Mouse (Mus musculus) stomach, postnatal 0 days (tissue): Measurements from ENCODE around the gene Il13. TPM values are rescaled to one million over a fixed set of nuclear protein-coding genes. Genes with fewer than 3 reads are reported as not detected.

Experiments
- ATAC-seq: fragments of 200-750 bp; cut with Nextera tagmentation; 2 replicates; pipeline ENCODE4 v1.8.0; 2017; ENCODE audit not compliant: low FRiP score, low TSS enrichment
- DNase-seq: peaks from one replicate; pipeline ENCODE4 v3.0.0-alpha.2; 2016; ENCODE audit warnings: low spot score
- H3K27ac ChIP-seq: fragments of 300-500 bp; sonication (generic); replicated peaks from 2 replicates; pipeline ENCODE4 v1.5.1; 2014; ENCODE audit warnings: mild to moderate bottlenecking, control low read depth
- H3K27me3 ChIP-seq: fragments of 300-500 bp; sonication (generic); 2 replicates; pipeline ENCODE4 v1.6.1; 2014; ENCODE audit warnings: low read length; ENCODE audit not compliant: control insufficient read depth, insufficient read depth
- H3K36me3 ChIP-seq: fragments of 300-500 bp; sonication (generic); 2 replicates; pipeline ENCODE4 v1.6.1; 2014; ENCODE audit warnings: low read length, mixed read lengths; ENCODE audit not compliant: control insufficient read depth, insufficient read depth
- H3K4me1 ChIP-seq: fragments of 300-500 bp; sonication (generic); replicated peaks from 2 replicates; pipeline ENCODE4 v1.6.1; 2014; ENCODE audit warnings: antibody characterized with exemption; ENCODE audit not compliant: control insufficient read depth, insufficient read depth
- H3K4me2 ChIP-seq: fragments of 300-500 bp; sonication (generic); replicated peaks from 2 replicates; pipeline ENCODE4 v1.6.1; 2014; ENCODE audit warnings: low read depth, mild to moderate bottlenecking, control low read depth, moderate library complexity
- H3K4me3 ChIP-seq: fragments of 300-500 bp; sonication (generic); 2 replicates; pipeline ENCODE4 v1.5.1; 2014; ENCODE audit warnings: low read depth, low read length, control low read depth
- H3K9ac ChIP-seq: fragments of 300-500 bp; sonication (generic); 2 replicates; pipeline ENCODE4 v1.6.1; 2014; ENCODE audit warnings: mild to moderate bottlenecking, low read length, control low read depth, mixed read lengths
- H3K9me3 ChIP-seq: fragments of 300-500 bp; sonication (generic); 2 replicates; pipeline ENCODE4 v1.6.1; 2016; ENCODE audit warnings: low read length; ENCODE audit not compliant: control insufficient read depth
- CTCF ChIP-seq: IDR thresholded peaks from 2 replicates; pipeline ENCODE4 v1.5.1; 2016; ENCODE audit warnings: antibody characterized with exemption, low read depth, mild to moderate bottlenecking, moderate library complexity
- EP300 ChIP-seq: optimal IDR thresholded peaks from 2 replicates; pipeline ENCODE3; 2016; ENCODE audit warnings: antibody characterized with exemption
- WGBS: fragments of 180-500 bp; shearing (Covaris S2); extraction: QIAGEN DNeasy Blood & Tissue Kit; methylation state at CpG from one replicate; pipeline ENCODE4 v1.1.7; 2014; 5-methylcytosine and 5-hydroxymethylcytosine counted together
- polyA plus RNA-seq: library from polyadenylated mRNA; unstranded; fragments of >200 nt; fragmentation: Nextera tagmentation; extraction: Ambion mirVana; gene quantifications from 2 replicates; pipeline ENCODE4 v1.2.1, GENCODE M21; 2015

Il13 gene
- polyA plus RNA-seq, 1 experiment from 2014 or later, result not detected

DNA sequence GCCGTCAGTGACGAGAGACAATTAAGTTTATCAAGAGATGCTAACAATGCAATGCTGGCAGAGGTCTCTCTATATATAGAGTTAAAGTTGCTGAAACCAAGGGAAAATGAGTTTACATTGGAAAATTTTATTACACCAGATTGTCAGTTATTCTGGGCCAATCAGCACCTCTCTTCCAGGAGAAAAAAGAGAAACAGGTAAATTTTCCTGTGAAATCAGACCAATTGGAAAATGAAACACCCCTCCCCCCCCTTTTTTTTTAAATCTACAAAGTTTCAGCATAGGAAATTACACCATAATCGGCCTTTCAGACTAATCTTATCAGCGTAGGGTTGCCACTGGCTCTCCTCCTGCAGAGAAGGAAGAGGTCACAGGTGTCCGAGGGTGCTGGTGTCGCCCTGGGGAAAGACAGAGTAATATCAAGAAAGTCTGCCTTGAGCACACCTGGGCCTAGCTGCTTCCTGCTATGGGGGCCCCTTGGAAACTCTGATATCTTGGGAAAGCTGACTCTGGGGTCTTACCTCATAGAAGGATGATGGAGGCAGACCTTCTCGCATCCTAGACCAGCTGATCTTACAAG, 15.8 kb downstream of the Il13 start, which contains the start of gene Il4:
Il4 (minus strand) TSS at position 51 of the 580 bp plus-strand sequence.
- Histone ChIP-seq H3K9ac (no peak within 1 kb of the TSS), H3K27ac (no peak within 1 kb of the TSS), H3K4me2 (no peak within 1 kb of the TSS), H3K9me3 (no peaks in the 10 kb centered on the region), H3K4me1 (no peaks in the 10 kb centered on the region), H3K36me3 (no peaks in the 10 kb centered on the region), H3K4me3 (no peak within 1 kb of the TSS), H3K27me3 (no peaks in the 10 kb centered on the region)
- no peak for ATAC-seq
- no peak for TF ChIP-seq EP300
- no peak for TF ChIP-seq CTCF
- WGBS, result 76% methylated on average over 7 of the region's 7 CpGs
- DNase-seq, result no peak

DNA sequence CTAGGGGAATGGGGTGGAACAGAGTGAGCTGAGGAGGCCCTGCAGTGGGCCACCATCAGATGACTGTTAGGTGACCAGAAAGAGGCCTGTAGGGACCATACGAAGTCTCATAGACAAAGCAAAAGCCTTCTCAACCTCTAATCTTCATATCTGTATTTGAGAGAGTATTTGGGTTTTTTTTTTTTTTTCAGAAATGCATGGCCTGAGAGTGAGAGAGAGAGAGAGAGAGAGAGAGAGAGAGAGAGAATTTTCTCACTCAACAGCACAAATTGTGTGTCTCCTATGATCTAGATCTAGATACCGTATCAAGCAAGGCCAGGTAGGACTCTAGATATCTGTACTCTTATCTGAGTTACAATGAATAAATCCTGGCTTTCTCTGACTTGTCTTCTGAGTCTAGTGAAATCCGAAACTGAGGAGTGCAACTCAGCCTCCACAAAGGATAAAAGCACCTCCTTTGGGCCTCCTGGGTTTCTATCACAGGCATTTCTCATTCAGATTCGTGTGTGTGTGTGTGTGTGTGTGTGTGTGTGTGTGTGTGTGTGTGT, 16.9 kb downstream of the Il13 start:
- no peaks in the 10 kb centered on the region for H3K4me1 ChIP-seq
- no peaks in the 10 kb centered on the region for H3K36me3 ChIP-seq
- ATAC-seq (no peak), DNase-seq (no peak)
- no peak overlapping the region for H3K4me2 ChIP-seq
- no peak overlapping the region for H3K27ac ChIP-seq
- H3K4me3 ChIP-seq, result no peak overlapping the region
- H3K9me3 ChIP-seq, result no peaks in the 10 kb centered on the region
- H3K27me3 ChIP-seq, result no peaks in the 10 kb centered on the region
- TF ChIP-seq CTCF (no peak), EP300 (no peak)
- WGBS, result 60% methylated on average over 4 of the region's 4 CpGs
- H3K9ac ChIP-seq, result no peak overlapping the region

DNA sequence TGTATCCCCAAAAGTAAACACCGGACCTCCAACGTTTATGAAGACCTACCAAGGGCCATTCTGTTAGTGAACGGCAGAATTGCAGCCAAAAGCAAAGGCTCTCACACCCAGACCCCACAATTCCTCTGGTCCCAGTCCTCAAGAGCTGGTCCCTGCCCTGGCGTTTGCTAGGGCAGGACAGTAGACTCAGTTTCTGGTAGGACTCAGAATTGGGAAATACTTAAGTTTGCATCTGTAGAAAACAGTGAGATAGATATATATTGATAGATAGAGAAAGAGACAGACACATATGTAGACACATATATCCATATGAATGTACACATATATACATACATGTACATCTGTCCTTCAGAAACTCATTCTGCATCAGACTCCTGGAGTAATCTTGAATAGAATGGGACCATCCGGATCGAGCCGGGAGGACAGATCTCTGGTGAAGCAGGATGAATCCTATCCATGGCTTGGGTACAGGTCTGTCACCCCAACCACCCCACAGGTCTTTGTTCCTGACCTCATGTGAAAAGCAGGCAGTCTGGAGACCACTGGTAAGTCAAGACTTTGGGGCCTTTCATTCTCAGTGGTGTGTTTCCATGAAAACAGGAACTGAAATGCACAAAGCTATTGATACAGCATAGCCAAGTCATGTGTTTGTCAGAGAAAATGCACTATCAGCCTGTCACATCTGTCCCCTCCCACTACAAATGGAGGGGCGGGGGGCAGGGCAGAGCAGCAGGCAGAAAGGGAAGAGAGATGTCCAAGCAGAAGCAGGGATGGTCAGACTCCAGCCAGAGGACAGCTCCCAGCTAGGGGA, 17.5 kb downstream of the Il13 start:
- H3K27me3 ChIP-seq, result no peaks in the 10 kb centered on the region
- H3K4me2 ChIP-seq, result no peak overlapping the region
- H3K9ac ChIP-seq, result no peak overlapping the region
- no peak overlapping the region for H3K4me3 ChIP-seq
- H3K9me3 ChIP-seq, result no peaks in the 10 kb centered on the region
- ATAC-seq (no peak), DNase-seq (no peak)
- H3K4me1 ChIP-seq, result no peaks in the 10 kb centered on the region
- no peak for TF ChIP-seq CTCF
- no peak for TF ChIP-seq EP300
- no peaks in the 10 kb centered on the region for H3K36me3 ChIP-seq
- no peak overlapping the region for H3K27ac ChIP-seq
- WGBS, result 62% methylated on average over 8 of the region's 8 CpGs

DNA sequence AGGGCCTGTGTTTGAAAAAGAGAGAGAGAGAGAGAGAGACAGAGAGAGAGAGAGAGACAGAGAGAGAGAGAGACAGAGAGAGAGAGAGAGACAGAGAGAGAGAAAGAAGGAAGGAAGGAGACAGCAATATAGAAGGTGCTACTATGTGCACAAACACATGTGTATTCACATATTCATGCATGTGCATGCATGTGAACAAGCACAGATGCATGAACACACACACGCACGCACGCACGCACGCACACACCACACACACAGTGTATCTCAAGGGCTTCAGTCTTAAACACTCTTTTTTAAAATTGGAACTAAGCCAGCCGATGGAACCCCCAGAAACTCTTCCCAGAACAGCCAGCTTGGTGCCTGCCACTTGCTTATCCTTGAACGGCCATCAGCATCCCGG, 18.9 kb downstream of the Il13 start:
- no peak overlapping the region for H3K9ac ChIP-seq
- H3K9me3 ChIP-seq, result no peaks in the 10 kb centered on the region
- no peak overlapping the region for H3K27ac ChIP-seq
- no peak overlapping the region for H3K4me2 ChIP-seq
- WGBS, result 94% methylated on average over 8 of the region's 8 CpGs
- ATAC-seq (no peak), DNase-seq (no peak)
- H3K4me1 ChIP-seq, result no peaks in the 10 kb centered on the region
- TF ChIP-seq EP300, result no peak
- no peak for TF ChIP-seq CTCF
- H3K36me3 ChIP-seq, result no peaks in the 10 kb centered on the region
- H3K27me3 ChIP-seq, result no peaks in the 10 kb centered on the region
- no peak overlapping the region for H3K4me3 ChIP-seq

DNA sequence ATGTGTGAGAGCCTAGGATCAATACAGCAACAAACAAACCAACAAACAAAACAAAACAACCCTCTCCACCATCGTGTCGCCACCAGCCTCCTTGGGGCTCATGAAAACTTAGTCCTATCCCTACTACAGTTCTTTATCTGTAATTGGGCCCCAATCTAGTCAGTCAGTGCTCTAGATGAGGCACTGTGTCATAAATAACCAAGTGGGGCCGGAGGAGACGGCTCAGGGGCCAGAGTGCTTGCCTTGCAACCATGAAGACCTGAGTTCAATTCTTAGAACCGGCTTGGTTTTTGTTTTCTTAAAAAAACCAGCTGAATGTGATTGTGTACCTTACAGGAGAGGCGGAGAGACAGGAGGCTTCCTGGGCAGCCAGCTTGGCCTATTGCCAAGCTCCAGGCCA, 19.3 kb downstream of the Il13 start:
- ATAC-seq, result no peak
- TF ChIP-seq CTCF (no peak), EP300 (no peak)

DNA sequence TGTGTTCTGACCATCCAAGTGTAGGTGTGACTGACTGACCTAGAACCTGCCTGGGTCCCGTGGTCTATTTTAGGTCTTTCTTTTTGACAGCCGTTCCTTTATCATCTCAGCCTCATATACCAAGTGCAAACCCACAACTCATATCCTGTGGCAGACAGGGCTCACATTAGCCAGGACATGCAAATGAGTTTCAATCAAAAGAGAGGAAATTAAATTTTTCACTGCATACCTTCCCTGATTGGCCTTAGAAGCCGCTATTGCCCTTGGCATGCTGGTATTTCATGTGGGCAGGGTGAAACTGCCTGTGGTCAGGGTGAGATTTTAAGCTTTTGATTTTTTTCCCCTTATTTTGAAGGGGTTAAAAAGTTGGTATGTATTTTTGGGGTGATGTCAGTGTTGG, 24.8 kb downstream of the Il13 start:
- TF ChIP-seq EP300 (no peak), CTCF (no peak)
- no peak for ATAC-seq
- no peaks in the 10 kb centered on the region for H3K4me1 ChIP-seq
- H3K4me3 ChIP-seq, result no peak overlapping the region
- H3K9ac ChIP-seq, result no peak overlapping the region
- no peaks in the 10 kb centered on the region for H3K27me3 ChIP-seq
- DNase-seq, result no peak
- H3K4me2 ChIP-seq, result no peak overlapping the region
- H3K27ac ChIP-seq, result no peak overlapping the region
- H3K9me3 ChIP-seq, result no peaks in the 10 kb centered on the region
- no peaks in the 10 kb centered on the region for H3K36me3 ChIP-seq
- WGBS, result 82% methylated on average over 3 of the region's 3 CpGs

More for the DNA sequence above, 19.3 kb downstream of the Il13 start:
- H3K36me3 ChIP-seq, result no peaks in the 10 kb centered on the region
- H3K27me3 ChIP-seq, result no peaks in the 10 kb centered on the region
- H3K4me3 ChIP-seq, result no peak overlapping the region
- WGBS, result 55% methylated on average over 6 of the region's 6 CpGs
- no peak overlapping the region for H3K9ac ChIP-seq
- no peaks in the 10 kb centered on the region for H3K4me1 ChIP-seq
- H3K9me3 ChIP-seq, result no peaks in the 10 kb centered on the region
- no peak overlapping the region for H3K27ac ChIP-seq
- DNase-seq, result no peak
- no peak overlapping the region for H3K4me2 ChIP-seq
